Mouse (Mus musculus): ENCODE data around the gene Gm17174. TPM values are rescaled to one million over a fixed set of nuclear protein-coding genes. Genes with fewer than 3 reads are reported as not detected.
"Not testable (repeated sequence)": the region's sequence is repeated elsewhere in the genome, so short reads cannot be mapped to it uniquely, and the experiment has no call there.

The Gm17174 gene
- not detected for total RNA-seq (2021)
- long read RNA-seq, experiment 1: 0 reads
- long read RNA-seq, experiment 2: 0 reads

DNA sequence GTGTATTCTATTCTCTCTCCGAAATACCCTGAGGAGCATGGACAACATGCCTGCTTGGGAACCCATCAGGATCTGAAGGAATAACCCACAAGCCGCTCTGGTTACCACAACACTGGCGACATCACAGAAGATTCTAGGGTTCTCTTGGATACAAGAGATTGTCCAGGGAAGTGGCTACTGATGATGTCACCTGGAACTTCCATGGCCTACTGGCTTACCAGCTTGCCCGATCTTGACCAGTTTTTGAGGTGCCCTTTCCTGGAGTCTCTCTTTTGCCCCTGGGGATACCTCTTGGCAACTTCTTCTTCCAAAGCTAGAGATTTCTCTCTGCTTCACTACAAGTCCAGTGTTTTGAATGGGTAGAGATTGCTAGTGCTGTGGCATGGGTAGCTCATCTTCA, at the start of gene Gm17174:
Gm17174 (minus strand) TSS at position 101 of the 400 bp plus-strand sequence.
- not testable (repeated sequence) for DNase-seq

DNA sequence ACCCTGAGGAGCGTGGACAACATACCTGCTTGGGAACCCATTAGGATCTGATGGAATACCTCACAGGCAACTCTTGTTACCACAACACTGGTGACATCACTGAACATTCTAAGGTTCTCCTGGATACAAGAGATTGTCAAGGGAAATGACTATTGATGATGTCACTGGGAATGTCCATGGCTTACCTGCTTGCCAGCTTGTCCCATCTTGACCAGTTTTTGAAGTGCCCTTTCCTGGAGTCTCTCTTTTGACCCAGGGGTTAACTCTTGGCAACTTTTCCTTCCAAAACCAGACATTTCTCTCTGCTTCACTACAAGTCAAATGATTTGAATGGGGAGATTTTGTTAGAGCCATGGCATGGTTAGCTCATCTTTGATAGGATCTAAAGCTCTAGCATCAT, 43.6 kb upstream of the Gm17174 start, which contains the start of gene Gm4181:
Gm4181 (minus strand) TSS at position 101 of the 400 bp plus-strand sequence.
- DNase-seq: not testable (repeated sequence)

DNA sequence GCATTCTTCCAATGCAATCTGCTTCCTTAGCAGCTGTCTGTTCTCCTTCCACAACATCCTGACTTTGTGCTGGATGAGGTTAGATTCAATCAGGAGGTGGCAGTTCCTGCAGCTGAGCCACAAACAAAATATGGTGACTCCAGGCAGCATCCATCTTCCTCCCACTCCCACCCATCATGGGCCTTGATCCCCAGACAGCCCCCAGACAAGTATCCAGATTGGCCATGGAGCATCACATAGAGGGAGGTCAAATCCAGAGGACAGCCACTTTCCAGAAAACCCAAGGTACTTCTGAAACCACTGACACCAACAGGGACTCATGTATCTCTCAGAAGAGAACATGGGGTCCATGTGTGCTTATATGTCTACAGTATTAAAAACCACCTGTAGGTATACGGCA, 40.5 kb upstream of the Gm17174 start:
- peak; percentile 14 for DNase-seq

DNA sequence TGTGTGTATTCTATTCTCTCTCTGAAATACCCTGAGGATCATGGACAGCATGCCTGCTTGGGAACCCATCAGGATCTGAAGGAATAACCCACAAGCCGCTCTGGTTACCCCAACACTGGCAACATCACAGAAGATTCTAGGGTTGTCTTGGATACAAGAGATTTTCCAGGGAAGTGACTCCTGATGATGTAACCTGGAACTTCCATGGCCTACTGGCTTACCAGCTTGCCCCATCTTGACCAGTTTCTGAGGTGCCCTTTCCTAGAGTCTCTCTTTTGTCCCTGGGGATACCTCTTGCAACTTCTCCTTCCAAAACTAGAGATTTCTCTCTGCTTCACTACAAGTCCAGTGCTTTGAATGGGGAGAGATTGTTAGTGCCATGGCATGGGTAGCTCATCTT, 19.3 kb upstream of the Gm17174 start, which contains the start of gene Gm17078:
Gm17078 (minus strand) TSS at position 101 of the 400 bp plus-strand sequence.
- DNase-seq: no peak

DNA sequence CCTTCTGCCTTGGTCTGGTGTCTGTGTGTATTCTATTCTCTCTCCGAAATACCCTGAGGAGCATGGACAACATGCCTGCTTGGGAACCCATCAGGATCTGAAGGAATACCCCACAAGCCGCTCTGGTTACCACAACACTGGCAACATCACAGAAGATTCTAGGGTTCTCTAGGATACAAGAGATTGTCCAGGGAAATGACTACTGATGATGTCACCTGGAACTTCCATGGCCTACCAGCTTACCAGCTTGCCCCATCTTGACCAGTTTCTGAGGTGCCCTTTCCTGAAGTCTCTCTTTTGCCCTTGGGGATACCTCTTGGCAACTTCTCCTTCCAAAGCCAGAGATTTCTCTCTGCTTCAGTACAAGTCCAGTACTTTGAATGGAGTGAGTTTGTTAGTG, 18.0 kb downstream of the Gm17174 start, which contains the start of gene Gm17175:
Gm17175 (minus strand) TSS at position 101 of the 400 bp plus-strand sequence.
- DNase-seq: not testable (repeated sequence)

DNA sequence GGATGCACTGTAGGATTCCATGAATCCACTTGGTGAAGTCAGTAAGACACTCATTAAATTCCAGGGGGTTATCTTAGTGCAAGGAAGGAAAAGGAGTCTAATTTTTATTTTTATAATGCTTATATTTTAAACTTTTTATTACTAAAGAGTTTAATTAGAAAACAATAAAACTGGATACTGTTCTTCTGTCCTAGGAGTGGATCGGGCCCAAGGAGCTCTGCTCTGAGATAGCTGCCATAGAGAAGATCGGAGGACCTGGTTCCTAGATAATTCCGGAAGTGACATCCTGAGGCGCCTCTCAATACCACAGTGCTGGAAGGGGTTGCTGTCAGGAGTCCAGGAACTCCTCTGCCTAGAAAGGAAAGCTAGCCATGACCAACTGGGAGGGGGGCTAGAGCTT, 39.4 kb downstream of the Gm17174 start, which contains the start of gene Gm5622:
Gm5622 (plus strand) TSS at position 301 of the 400 bp plus-strand sequence.
- DNase-seq: no peak

Other genes starting within 250 kb of the Gm17174 start
- not detected for gene Gm7247, start 230.4 kb downstream of the Gm17174 start, total RNA-seq (2021)
- not detected for gene Vmn2r88, start 181.3 kb downstream of the Gm17174 start, total RNA-seq (2021)
- gene Vmn2r89, start 140.3 kb downstream of the Gm17174 start, total RNA-seq (2021): not detected
- gene Gm5622, start 39.3 kb downstream of the Gm17174 start, total RNA-seq (2021): not detected
- gene Gm17175, start 18.1 kb downstream of the Gm17174 start, total RNA-seq (2021): not detected
- not detected for gene Gm17078, start 19.2 kb upstream of the Gm17174 start, total RNA-seq (2021)
- not detected for gene Gm4181, start 43.5 kb upstream of the Gm17174 start, total RNA-seq (2021)
- not detected for gene Gm17079, start 103.3 kb upstream of the Gm17174 start, total RNA-seq (2021)
- not detected for gene Gm5800, start 125.0 kb upstream of the Gm17174 start, total RNA-seq (2021)
- not detected for gene Ang4, start 181.5 kb upstream of the Gm17174 start, total RNA-seq (2021)
- not detected for gene AY358078, start 207.9 kb upstream of the Gm17174 start, total RNA-seq (2021)